Mouse (Mus musculus): Measurements from ENCODE around the gene Dennd4a. TPM values are rescaled to one million over a fixed set of nuclear protein-coding genes. Genes with fewer than 3 reads are reported as not detected.
A peak's percentile ranks its signal among the peaks of the same experiment; 100 is the strongest.

Gene Dennd4a
- 10 to 100 TPM; 53.3 to 56.7 TPM for total RNA-seq (2021)

DNA sequence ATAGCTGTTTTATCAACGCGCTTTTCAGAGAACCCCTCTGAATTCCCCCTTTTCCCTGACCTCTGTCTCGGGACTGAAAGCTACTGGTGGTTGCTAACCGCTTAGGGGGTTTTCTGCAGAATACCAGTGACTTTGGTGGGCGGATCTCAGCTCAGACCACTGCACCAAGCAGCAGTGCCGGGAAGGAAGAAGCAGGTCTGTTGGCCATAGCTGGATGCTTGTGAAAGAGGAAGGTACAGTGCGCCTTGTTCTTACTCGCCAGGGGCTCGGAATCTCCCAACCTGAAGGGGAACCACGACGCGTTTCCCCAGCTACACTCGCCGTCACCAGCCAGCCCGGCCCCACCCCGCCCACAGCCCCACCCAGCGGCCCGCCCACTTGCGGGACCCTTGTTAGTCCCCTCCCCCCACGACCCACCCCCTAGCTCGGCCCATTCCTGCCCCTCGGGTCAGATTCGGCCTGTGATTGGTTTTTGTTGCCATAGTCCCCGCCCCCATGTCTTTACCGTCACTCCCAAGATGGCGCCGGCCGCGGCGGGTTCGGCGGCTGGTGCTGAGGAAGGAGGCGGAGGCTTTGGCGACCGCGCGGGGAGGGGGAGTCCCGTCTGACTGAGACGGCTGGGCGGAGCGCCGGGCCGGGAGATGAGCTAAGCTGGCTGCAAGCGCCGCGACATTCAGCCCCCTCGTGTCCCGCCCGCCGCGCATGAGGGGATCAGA, at the start of gene Dennd4a:
Dennd4a (plus strand) TSS at position 519 of the 716 bp plus-strand sequence.
- intact Hi-C loops (cut with DNase I): no loop called here

DNA sequence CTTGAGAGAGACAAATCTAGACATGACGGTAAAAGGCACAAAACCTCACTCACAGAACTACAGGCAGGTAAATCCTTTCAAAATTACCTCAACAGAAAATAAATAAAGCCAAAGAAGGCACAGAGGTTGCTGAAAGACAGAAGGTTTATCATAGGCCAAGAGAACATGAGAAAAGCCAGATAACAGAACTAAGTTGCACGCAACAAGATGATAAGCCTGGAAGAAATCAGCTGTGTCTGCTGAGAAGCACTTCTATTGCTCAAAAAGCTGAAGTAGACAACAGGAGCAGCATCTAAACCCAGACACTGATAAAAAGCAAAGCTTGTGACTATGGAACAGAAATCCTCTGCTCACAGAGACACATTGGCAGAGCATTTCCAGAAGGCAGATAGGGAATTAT, 46.3 kb upstream of the Dennd4a start:
- intact Hi-C loops (cut with DNase I): no loop called here
- DNase-seq (ENCODE audit: extremely low spot score in 1 of 2, low spot score in 2 of 2): no peak

More for the DNA sequence above, at the start of gene Dennd4a:
- DNase-seq (ENCODE audit: extremely low spot score in 1 of 2, low spot score in 2 of 2): peak; percentile 98 to 99

DNA sequence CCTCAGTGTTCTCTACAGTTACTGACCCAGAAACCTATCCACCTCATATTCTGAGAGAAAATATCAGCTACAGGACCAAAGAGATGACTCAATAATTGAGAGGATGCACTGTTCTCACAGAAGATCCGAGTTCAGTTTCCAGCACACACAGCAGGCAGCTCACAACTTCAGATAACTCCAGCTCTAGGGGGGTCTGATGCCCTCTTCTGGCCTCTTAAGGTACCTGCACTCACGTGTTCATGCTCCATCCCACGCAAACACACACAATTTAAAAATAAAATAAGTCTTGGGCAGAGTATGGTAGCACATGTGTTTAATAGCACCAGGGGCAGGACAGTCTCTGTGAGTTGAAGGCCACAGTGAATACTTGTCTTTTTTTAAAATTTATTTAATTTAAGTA, 45.0 kb upstream of the Dennd4a start:
- no peak for DNase-seq (ENCODE audit: extremely low spot score in 1 of 2, low spot score in 2 of 2)
- intact Hi-C loops (cut with DNase I): no loop called here

DNA sequence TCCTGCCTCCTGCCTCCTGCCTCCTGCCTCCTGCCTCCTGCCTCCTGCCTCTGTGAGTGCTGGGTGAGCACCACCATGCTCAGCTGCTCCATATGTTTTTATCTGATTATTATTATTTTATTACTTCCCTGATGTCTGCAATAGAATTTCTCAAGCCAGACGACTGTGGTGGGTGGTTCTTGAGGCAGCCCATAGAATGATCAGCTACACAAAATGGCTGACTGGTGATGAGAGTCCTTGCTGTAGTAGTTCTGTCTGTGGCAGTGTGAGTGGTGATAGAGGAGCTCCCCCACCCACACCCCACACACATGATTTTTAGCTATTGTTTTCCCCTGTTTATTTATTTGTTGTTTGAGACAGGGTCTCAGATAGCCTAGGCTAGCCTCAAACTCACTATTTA, 43.3 kb upstream of the Dennd4a start:
- no peak for DNase-seq (ENCODE audit: extremely low spot score in 1 of 2, low spot score in 2 of 2)
- intact Hi-C loops (cut with DNase I): no loop called here

DNA sequence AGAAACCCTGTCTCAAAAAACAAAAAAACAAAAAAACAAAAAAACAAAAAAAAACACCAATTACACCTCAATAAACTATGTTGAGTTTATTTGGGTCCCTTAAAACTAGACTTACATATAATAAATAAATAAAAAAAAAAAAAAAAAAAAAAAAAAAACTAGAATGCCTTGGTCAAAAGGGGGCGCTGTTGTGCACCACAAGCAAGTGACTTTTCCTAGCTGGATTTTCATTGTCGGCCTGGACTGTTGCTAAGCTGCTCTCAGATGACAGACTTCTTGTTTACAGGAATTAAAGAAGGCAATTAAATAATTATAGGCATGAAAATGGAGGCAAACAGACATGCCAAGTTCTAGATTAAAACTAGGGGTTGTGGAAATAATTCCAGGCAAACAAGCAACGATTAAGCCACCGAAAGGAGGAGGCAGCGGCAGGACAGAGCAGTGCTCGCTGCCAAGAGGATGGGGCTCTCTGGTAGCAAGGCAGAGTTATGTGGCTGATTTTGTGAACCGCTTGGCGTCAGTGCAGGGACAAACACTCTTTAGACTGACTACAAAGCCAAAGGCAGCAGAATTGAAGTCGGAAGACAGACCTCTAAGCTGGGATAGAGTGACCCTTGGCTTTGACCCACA, 42.0 kb upstream of the Dennd4a start:
- intact Hi-C loops (cut with DNase I): no loop called here
- peak in 1 of 2 experiments; percentile 63 for DNase-seq (ENCODE audit: extremely low spot score in 1 of 2, low spot score in 2 of 2)

DNA sequence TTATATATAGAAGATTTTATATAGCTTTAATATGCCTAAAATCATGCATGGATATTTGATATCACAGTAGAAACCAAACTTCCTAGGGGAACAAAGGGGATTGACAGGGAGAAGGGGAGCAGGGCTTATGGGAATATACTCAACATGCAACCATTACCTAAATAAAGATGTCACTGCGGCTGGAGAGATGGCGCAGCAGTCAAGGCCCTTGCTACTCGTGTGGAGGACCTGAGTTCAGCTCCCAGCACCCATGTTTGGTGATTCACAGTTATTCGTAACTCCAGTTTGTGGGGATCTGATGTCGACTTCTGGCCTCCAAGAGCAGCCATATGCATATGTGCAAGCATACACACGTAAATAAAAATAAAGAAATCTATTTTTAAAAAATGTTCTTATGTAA, 41.2 kb upstream of the Dennd4a start:
- intact Hi-C loops (cut with DNase I): no loop called here

DNA sequence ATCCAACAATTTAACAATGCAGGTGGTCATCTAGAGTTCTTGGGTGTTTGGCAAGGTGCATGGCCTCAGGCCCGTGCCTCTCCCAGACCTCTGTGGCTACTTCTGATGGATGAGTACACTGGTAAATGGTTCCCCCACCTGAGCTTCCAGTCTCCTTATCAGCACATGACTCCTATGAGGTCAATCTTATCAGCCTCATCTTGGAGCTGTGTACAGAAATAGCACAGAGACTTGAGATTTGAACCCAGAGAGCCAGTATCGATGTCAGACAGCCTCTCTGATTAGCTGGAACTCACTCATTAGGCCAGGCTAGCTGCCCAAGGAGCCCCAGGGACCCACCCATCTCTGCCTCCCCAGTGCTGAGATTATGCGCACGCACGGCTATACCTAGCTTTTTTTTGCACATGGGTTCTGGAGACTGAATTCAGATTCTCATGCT, 40.7 kb upstream of the Dennd4a start:
- intact Hi-C loops (cut with DNase I): no loop called here
- DNase-seq (ENCODE audit: extremely low spot score in 1 of 2, low spot score in 2 of 2): no peak

More for the DNA sequence above, 41.2 kb upstream of the Dennd4a start:
- no peak for DNase-seq (ENCODE audit: extremely low spot score in 1 of 2, low spot score in 2 of 2)

DNA sequence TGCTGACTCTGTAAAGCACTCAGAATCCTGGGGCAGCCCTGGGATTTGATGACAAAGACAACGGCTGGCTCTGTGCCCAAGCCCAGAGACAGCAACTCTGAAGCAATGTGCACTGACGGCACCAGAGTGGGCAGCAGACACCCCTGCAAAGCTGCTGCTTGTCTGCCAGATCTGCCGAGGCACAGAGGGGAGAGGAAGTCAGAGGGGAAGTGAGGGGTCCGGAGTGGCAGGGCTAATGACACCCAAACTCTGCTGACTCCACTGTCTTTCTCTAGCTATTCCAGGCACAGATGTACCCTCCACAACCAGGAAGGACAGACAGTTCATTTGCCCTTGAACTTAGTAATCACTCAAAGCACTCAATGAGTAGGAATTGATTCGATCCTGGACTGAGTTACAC, 39.9 kb upstream of the Dennd4a start:
- DNase-seq (ENCODE audit: extremely low spot score in 1 of 2, low spot score in 2 of 2): peak in 1 of 2 experiments; percentile 80
- intact Hi-C loops (cut with DNase I): no loop called here

DNA sequence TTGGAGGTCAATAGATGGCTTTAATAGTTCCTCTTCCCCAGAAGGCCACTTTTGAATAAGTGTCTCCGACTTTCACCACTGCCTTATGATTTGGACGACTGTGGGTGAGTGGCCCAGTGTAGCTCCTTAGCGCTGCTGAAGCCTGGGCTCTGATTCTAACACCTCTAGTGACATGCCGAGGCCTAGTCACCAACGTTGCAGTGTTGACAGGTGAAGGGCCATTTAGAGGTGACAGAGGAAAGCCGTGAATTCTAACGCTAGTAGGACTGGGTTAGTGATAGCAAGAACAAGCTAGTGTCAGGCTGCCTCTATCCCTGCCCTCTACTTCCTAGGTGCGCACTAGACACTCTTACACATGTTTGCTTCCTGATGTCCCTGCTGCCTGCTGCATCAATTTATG, 37.9 kb upstream of the Dennd4a start:
- intact Hi-C loops (cut with DNase I): no loop called here
- DNase-seq (ENCODE audit: extremely low spot score in 1 of 2, low spot score in 2 of 2): no peak

DNA sequence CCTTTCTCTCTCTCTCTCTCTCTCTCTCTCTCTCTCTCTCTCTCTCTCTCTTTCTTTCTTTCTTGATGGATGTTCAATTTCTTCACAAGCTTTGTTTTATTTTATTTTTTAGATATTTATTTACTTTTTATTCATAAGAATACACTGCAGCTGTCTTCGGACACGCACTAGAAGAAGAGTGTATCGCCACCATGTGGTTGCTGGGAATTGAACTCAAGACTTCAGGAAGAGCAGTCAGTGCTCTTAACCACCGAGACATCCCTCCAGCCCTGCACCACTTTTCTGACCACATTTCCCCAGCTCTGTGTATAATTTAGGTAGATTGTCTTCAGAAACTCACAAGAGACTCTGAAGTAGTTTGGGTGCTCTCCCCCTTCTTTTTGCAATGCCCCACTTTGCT, 37.2 kb upstream of the Dennd4a start:
- intact Hi-C loops (cut with DNase I): no loop called here
- DNase-seq (ENCODE audit: extremely low spot score in 1 of 2, low spot score in 2 of 2): no peak

DNA sequence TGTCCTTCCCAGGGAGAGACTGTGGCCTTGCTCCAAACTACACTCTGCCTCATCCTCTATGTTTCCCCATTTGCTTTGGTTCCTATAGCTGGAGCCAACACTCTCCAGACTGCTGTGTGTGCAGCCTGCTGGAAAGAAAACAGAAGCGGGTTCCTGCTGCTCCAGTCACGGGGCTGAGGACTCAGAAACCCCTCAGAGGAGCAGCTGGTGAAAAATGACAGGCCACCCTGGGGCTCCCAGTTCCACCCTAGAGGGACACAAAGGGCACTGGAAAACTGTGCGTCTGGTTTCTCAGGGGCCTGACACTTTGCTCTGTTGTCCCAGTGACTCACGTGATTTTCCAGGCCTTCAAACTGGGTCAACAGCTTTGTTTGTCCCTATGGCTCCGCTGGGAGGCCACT, 36.7 kb upstream of the Dennd4a start:
- DNase-seq (ENCODE audit: extremely low spot score in 1 of 2, low spot score in 2 of 2): peak; percentile 62
- intact Hi-C loops (cut with DNase I): no loop called here

DNA sequence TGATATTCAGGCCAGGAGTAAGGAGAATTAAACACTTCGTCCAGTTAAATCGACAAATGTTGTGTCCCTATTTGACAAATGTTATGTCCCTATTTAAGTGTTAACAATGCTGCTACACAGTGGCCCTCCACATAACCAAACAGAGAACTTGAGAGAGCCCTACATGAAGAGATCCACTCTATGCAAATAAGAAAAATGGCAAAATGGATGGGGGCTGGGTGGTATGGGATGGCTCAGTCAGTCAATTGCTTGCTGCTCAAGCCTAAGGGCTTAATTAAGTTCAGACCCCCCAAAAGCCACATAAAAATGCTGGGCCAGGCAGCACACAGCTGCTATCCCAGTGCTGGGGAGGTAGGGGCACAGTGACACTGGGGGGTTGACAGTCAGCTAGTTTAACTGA, 36.3 kb upstream of the Dennd4a start:
- intact Hi-C loops (cut with DNase I): no loop called here
- no peak for DNase-seq (ENCODE audit: extremely low spot score in 1 of 2, low spot score in 2 of 2)

DNA sequence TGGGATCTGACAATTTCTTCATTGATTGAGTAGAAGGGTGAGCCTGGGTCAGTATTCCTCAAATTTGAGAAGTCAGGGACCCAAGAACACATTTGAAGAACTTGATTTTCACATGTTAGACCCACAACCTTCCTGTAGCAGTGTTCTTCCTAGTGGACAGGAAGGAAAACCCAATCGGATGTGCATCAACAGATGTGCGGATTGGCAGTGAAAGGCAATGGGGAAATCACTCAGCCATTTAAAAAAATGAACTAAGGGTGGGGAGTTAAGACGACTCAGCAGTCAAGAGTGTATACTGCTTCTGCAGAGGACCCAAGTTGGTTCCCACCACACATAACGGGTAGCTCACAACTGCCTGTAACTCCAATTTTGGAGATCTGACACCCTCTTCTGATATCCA, 35.6 kb upstream of the Dennd4a start:
- no peak for DNase-seq (ENCODE audit: extremely low spot score in 1 of 2, low spot score in 2 of 2)
- intact Hi-C loops (cut with DNase I): no loop called here

DNA sequence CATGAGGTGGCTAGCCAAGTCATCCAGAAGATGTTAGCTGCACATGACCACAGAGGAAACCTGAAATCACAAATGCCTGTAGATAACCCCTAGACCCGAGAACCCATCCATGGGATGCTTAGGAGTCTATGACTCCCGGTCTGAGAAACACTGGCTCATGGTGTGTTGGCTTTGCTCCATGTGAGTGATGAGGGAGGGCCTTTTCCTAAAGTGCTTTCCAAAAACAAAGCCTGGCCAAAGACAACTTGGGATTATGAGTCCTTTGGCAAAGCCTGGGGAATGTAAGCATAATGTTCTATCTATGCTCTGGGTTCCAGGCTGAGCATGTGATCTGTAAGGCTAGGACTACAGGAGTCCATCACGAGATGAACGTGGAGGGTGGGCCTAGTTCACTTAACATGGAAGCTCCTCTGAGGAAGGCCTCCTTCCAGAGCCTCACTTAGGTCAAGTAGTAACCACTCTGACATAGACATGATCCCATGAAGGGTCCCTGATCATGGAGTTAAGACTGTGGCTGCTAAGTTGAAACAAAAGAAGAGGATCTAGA, 33.6 kb upstream of the Dennd4a start:
- intact Hi-C loops (cut with DNase I): no loop called here
- no peak for DNase-seq (ENCODE audit: extremely low spot score in 1 of 2, low spot score in 2 of 2)

DNA sequence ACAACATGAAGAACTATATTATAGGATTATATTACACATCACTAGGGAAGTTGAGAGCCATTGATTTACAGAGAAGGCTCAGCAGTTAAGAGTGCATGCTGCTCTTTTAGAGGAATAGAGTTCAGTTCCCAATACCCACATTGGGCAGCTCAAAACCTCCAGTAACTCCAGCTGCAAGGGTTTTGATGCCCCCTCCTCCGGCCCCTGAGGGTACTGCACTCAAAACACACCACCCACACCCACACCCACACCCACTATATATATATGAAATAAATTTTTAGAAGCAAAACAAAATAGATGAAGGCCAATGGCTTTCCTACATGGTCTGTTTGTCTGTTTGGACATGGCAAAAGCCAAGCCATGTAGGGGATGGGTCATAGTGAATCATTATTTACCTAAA, 33.0 kb upstream of the Dennd4a start:
- intact Hi-C loops (cut with DNase I): no loop called here
- DNase-seq (ENCODE audit: extremely low spot score in 1 of 2, low spot score in 2 of 2): no peak

DNA sequence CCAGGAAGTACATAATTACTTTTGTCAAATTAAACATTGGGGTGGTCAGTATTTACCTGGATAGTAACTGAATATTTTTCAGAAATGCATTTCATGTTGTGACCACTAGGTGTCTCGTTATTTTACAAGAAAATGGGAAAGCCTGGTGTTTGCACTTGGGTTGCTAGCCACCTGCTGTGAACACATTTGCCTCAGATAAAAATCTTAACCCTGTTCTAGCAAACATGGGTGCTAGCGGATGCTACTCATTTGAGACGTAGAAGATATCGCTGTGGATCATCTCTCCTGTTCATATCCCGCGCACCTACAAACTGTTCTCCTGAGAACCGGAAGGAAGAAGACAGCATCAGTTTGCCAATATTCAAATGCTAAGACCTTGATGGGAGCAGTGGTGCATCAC, 31.5 kb upstream of the Dennd4a start:
- intact Hi-C loops (cut with DNase I): no loop called here
- no peak for DNase-seq (ENCODE audit: extremely low spot score in 1 of 2, low spot score in 2 of 2)

DNA sequence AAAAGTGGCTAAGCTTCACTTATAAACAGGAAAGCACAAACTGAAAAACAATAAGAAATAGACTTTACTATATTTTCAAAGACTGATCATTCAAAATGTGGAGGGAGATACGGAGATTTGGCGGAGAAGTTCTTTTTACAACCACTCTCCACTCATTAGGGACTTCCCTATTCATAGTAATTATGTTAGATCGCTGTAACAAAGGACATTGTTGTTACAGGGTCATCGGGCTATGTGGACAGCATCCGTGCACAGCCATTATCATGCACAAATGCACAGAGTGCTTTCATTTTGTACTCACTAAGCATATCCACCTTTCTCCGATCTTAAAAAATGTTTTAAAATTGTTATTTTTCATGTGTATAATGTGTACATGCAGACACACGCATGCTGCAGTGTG, 27.6 kb upstream of the Dennd4a start:
- DNase-seq (ENCODE audit: extremely low spot score in 1 of 2, low spot score in 2 of 2): no peak
- intact Hi-C loops (cut with DNase I): no loop called here

DNA sequence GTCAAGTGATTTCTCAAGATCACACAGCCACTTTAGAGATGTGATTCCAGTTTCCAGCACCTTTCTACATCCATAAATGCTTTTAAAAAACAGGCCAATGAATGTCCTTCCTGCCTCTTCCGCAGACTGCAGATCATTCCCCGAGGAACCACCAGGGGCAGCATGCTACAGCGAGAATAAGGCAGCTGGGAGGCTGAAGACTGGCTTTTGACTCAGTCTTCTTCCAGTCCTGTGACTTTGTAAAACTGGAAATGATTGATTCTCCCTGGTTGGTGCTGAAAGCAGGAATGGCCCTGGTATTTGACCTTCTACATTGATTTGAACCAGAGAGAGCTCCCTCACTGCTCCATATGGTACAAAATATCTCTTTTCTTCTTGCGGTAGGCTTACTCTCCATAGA, 26.3 kb upstream of the Dennd4a start:
- intact Hi-C loops (cut with DNase I): no loop called here
- peak in 1 of 2 experiments; percentile 58 for DNase-seq (ENCODE audit: extremely low spot score in 1 of 2, low spot score in 2 of 2)

DNA sequence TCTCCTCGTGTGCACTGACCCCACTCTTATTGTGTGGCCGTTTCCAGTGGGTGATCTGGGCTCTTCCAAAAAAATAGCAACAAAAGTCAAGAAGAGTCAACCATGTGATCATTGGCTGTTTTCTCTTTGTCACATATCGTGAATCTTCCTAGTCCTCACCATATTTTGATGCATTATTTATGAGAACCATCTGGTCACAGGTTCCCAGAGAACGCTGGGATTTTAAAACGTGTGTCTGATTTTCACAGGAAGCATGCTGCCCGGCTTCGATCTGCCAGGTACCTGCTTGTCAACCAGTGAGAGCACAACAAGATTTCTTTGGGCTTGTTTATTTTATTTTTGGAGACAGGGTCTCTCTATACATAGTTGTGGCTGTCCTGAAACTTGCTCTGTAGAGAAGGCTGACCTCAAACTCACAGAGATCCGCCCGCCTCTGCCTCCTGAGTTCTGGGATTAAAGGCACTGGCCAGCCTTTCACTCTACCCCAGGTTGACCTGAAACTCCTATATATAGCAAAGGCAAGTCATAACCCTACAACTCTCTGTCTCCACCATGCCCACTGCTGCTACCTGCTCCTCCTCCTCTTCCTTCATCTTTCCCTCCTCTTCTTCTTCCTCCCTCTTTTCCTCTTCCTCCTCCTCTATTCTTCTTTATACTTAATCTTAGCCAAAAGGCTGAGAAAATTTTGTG, 24.8 kb upstream of the Dennd4a start:
- intact Hi-C loops (cut with DNase I): no loop called here
- no peak for DNase-seq (ENCODE audit: extremely low spot score in 1 of 2, low spot score in 2 of 2)

DNA sequence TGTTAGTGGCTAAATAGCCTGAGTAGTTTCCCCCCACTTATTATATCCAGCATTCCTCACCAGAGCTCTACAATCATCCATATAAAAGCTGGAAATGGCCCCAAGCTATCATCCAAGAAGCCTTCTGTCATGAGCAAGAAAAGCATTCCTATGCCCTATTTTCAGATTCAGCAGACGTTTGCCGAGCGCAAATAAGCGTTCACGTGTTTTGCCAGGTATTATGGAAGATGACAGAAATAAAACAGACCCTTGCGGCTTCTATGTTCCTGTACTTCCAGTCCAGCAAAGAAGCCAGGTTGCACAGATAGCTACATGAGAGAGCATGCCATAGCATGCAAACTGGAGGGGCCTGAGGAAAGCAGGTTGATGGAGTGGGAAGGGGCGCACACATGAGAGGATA, 23.1 kb upstream of the Dennd4a start:
- DNase-seq (ENCODE audit: extremely low spot score in 1 of 2, low spot score in 2 of 2): no peak
- intact Hi-C loops (cut with DNase I): no loop called here

Measured in left cerebral cortex, postnatal 10 days (tissue).